8 mouse cellular contexts compared by ENCODE assay signal in genomic region chr11:98939953-98940641, GRCm38 (mm10). TPM values are rescaled to one million over a fixed set of nuclear protein-coding genes. Genes with fewer than 3 reads are reported as not detected.
A peak's percentile ranks its signal among the peaks of the same experiment; 100 is the strongest.
DNase-seq lines count a peak whose midpoint lies in the region; ATAC-seq and TF ChIP-seq lines count a peak whose summit lies in the region.

No protein-coding gene starts in this region.

- WGBS in spleen, adult 2 months, result 29% methylated on average over 11 of the region's 11 CpGs
- 40% methylated on average over 11 of the region's 11 CpGs for WGBS in heart, embryonic 12.5 days
- WGBS in limb, embryonic 15.5 days, result 34% methylated on average over 11 of the region's 11 CpGs
- WGBS in stomach, postnatal 0 days, result 32% methylated on average over 11 of the region's 11 CpGs

- H3K4me2 ChIP-seq in heart, embryonic 12.5 days, result peak overlapping the region; percentile 87
- peak overlapping the region; percentile 80 for H3K4me2 ChIP-seq in limb, embryonic 15.5 days
- H3K4me2 ChIP-seq in stomach, postnatal 0 days (replicated peaks; ENCODE audit: low read depth), result peak overlapping the region; percentile 93

- H3K36me3 ChIP-seq in spleen, adult 2 months (ENCODE audit: control insufficient read depth, insufficient read depth, low read length), result no peaks in the 10 kb centered on the region
- peaks cover 1% of the 10 kb centered on the region; the same call in 1 of the 2 replicates for H3K36me3 ChIP-seq in heart, embryonic 12.5 days
- no peaks in the 10 kb centered on the region for H3K36me3 ChIP-seq in limb, embryonic 15.5 days
- no peaks in the 10 kb centered on the region for H3K36me3 ChIP-seq in stomach, postnatal 0 days (ENCODE audit: control insufficient read depth, insufficient read depth, low read length)

- peak overlapping the region; percentile 62 for H3K4me3 ChIP-seq in spleen, adult 2 months (ENCODE audit: extremely low read depth, insufficient read depth, insufficient read length)
- H3K4me3 ChIP-seq in heart, embryonic 12.5 days, result peak overlapping the region; percentile 76
- H3K4me3 ChIP-seq in limb, embryonic 15.5 days, result peak overlapping the region; percentile 77
- H3K4me3 ChIP-seq in stomach, postnatal 0 days (ENCODE audit: low read depth, low read length), result peak overlapping the region; percentile 81; the same call in 1 of the 2 replicates

- peak; percentile 28; the same call in 1 of the 2 replicates for ATAC-seq in frontal cortex, adult (ENCODE audit: low TSS enrichment)
- no peak for ATAC-seq in heart, embryonic 12.5 days (ENCODE audit: insufficient number of reproducible peaks, low FRiP score)
- ATAC-seq in limb, embryonic 15.5 days (ENCODE audit: insufficient number of reproducible peaks, low FRiP score, low TSS enrichment, low read depth), result no peak
- no peak for ATAC-seq in stomach, postnatal 0 days (ENCODE audit: low FRiP score, low TSS enrichment)

- no peak for TF ChIP-seq POLR2A in spleen, adult 2 months (IDR thresholded peaks at IDR 0.05; ENCODE audit: low read depth, low read length)

- DNase-seq in frontal cortex, postnatal 25 days (ENCODE audit: low spot score in 2 of 2), result no peak
- DNase-seq in spleen, adult 2 months (ENCODE audit: low read depth in 1 of 2, low spot score in 2 of 2), result no peak
- DNase-seq in spleen, postnatal 14 days (ENCODE audit: low spot score in 2 of 2), result no peak
- DNase-seq in stomach, postnatal 0 days (ENCODE audit: low spot score), result peak; percentile 51
- no peak for DNase-seq in urinary bladder, postnatal 4 days (ENCODE audit: low spot score in 2 of 2)

- H3K9me3 ChIP-seq in heart, embryonic 12.5 days (replicated peaks), result no peaks in the 10 kb centered on the region
- H3K9me3 ChIP-seq in limb, embryonic 15.5 days, result no peaks in the 10 kb centered on the region
- H3K9me3 ChIP-seq in stomach, postnatal 0 days (ENCODE audit: control insufficient read depth, low read length), result no peaks in the 10 kb centered on the region

- no peaks in the 10 kb centered on the region for H3K27me3 ChIP-seq in spleen, adult 2 months (ENCODE audit: control insufficient read depth, insufficient read depth, low read length)
- no peaks in the 10 kb centered on the region for H3K27me3 ChIP-seq in heart, embryonic 12.5 days (replicated peaks)
- H3K27me3 ChIP-seq in limb, embryonic 15.5 days, result no peaks in the 10 kb centered on the region
- H3K27me3 ChIP-seq in stomach, postnatal 0 days (ENCODE audit: control insufficient read depth, insufficient read depth, low read length), result no peaks in the 10 kb centered on the region

- TF ChIP-seq EP300 in stomach, postnatal 0 days (optimal IDR thresholded peaks at IDR 0.05), result no peak

- H3K4me1 ChIP-seq in spleen, adult 2 months (ENCODE audit: control insufficient read depth, insufficient read depth, insufficient read length), result peaks cover 50% of the 10 kb centered on the region; the same call in 1 of the 2 replicates
- peaks cover 87% of the 10 kb centered on the region for H3K4me1 ChIP-seq in heart, embryonic 12.5 days (replicated peaks)
- H3K4me1 ChIP-seq in limb, embryonic 15.5 days, result peaks cover 87% of the 10 kb centered on the region
- H3K4me1 ChIP-seq in stomach, postnatal 0 days (replicated peaks; ENCODE audit: control insufficient read depth, insufficient read depth), result peaks cover 42% of the 10 kb centered on the region

- peak overlapping the region; percentile 85 for H3K27ac ChIP-seq in spleen, adult 2 months (ENCODE audit: insufficient read depth, low read length)
- H3K27ac ChIP-seq in heart, embryonic 12.5 days (ENCODE audit: poor library complexity, severe bottlenecking), result peak overlapping the region; percentile 100
- H3K27ac ChIP-seq in limb, embryonic 15.5 days, result peak overlapping the region; percentile 93
- peak overlapping the region; percentile 98 for H3K27ac ChIP-seq in stomach, postnatal 0 days (replicated peaks)

- peak overlapping the region; percentile 92 for H3K9ac ChIP-seq in heart, embryonic 12.5 days
- no peak overlapping the region for H3K9ac ChIP-seq in limb, embryonic 15.5 days
- H3K9ac ChIP-seq in stomach, postnatal 0 days (ENCODE audit: low read length), result peak overlapping the region; percentile 48

- TF ChIP-seq CTCF in spleen, adult 2 months (IDR thresholded peaks at IDR 0.05; ENCODE audit: extremely low read depth, insufficient read depth, insufficient read length, insufficient replicate concordance), result no peak
- TF ChIP-seq CTCF in stomach, postnatal 0 days (IDR thresholded peaks at IDR 0.05; ENCODE audit: low read depth), result no peak; the same call in 1 of the 2 replicates

RNA-seq across cellular contexts. Expression of gene Rara, which starts 12.5 kb away (rescaled TPM):
- 37.0 and 48.8 TPM in 2 replicates for polyA plus RNA-seq in spleen, adult 2 months (2012; rRNA removed)
- polyA plus RNA-seq in heart, embryonic 12.5 days (2016; fragmentation: Nextera tagmentation; extraction: Ambion mirVana), result 33.8 and 35.1 TPM in 2 replicates
- 43.9 and 51.7 TPM in 2 replicates for polyA plus RNA-seq in limb, embryonic 15.5 days (2015; fragmentation: Nextera tagmentation; extraction: Ambion mirVana)
- 20.1 and 25.9 TPM in 2 replicates for polyA plus RNA-seq in stomach, postnatal 0 days (2015; fragmentation: Nextera tagmentation; extraction: Ambion mirVana)

RNA-seq across cellular contexts. Expression of gene Cdc6, which starts 32.5 kb away (rescaled TPM):
- polyA plus RNA-seq in spleen, adult 2 months (2012; rRNA removed), result 1.6 and 2.0 TPM in 2 replicates
- polyA plus RNA-seq in heart, embryonic 12.5 days (2016; fragmentation: Nextera tagmentation; extraction: Ambion mirVana), result 27.0 and 27.7 TPM in 2 replicates
- polyA plus RNA-seq in limb, embryonic 15.5 days (2015; fragmentation: Nextera tagmentation; extraction: Ambion mirVana), result 23.2 and 24.1 TPM in 2 replicates
- 6.6 and 7.0 TPM in 2 replicates for polyA plus RNA-seq in stomach, postnatal 0 days (2015; fragmentation: Nextera tagmentation; extraction: Ambion mirVana)

RNA-seq across cellular contexts. Expression of gene Gjd3, which starts 42.7 kb away (rescaled TPM):
- 0.56 and 0.67 TPM in 2 replicates for polyA plus RNA-seq in spleen, adult 2 months (2012; rRNA removed)
- polyA plus RNA-seq in heart, embryonic 12.5 days (2016; fragmentation: Nextera tagmentation; extraction: Ambion mirVana), result 3.5 and 3.9 TPM in 2 replicates
- polyA plus RNA-seq in limb, embryonic 15.5 days (2015; fragmentation: Nextera tagmentation; extraction: Ambion mirVana), result 0.49 and 0.86 TPM in 2 replicates
- 1.9 and 2.1 TPM in 2 replicates for polyA plus RNA-seq in stomach, postnatal 0 days (2015; fragmentation: Nextera tagmentation; extraction: Ambion mirVana)
